Mouse (Mus musculus) splenic B cell, adult 2 months (primary cell): ENCODE data around the gene Mmadhc.

Experiments used
- DNase-seq: peaks from one replicate; pipeline ENCODE4 v3.0.0-alpha.2; 2011; ENCODE audit warnings: low read depth, low spot score
- H3K27me3 ChIP-seq: 2 replicates; pipeline ENCODE4 v1.6.1; 2012; ENCODE audit warnings: mild to moderate bottlenecking, low read length, moderate library complexity, mixed read lengths; ENCODE audit not compliant: control insufficient read depth, poor library complexity, insufficient read depth, severe bottlenecking
- H3K36me3 ChIP-seq: 2 replicates; pipeline ENCODE4 v1.6.1; 2012; ENCODE audit warnings: mild to moderate bottlenecking, low read length, moderate library complexity, mixed read lengths; ENCODE audit not compliant: control insufficient read depth, poor library complexity, insufficient read depth, severe bottlenecking

Gene Mmadhc

DNA sequence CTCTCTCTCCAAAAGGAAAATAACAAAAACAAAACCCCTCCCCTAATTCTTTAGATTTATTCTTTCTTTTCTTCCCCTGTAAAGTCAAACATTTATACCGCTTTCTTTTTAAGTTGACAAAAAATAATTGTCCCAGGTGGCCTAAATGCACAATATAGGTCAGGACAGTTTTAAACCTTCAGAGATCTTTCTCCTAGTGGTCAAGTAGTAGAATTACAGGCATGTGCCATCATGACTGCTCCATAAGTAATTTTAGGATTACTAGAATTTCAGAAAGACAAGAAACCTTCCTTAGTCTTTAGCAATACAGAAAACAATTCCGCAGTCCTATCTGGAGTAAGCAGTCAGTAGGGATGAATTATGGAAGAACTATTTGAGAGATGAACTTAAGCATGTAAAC, 5.8 kb downstream of the Mmadhc start:
- Histone ChIP-seq H3K27me3 (no peaks in the 10 kb centered on the region), H3K36me3 (peaks cover 11% of the 10 kb centered on the region)
- peak; percentile 30 for DNase-seq

DNA sequence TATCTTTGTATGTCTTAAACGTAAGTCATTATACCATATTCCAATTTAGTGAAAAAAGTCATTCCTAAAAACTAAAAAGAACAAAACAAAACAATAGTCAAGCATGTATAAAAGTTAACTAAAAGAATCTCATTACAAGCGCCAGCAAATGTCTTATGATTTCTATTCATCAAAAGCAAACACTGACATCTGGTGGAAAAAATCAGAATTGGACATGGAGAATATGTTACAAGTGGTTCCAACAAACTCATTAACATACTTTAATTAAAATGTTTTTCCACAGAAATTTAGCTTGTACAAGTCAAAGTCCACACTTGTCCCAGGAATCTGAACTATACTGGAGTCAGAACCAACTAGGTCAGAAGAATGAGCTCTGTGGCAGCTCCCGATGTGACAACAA, 11.8 kb downstream of the Mmadhc start:
- Histone ChIP-seq H3K36me3 (peaks cover 14% of the 10 kb centered on the region), H3K27me3 (no peaks in the 10 kb centered on the region)
- DNase-seq, result no peak

DNA sequence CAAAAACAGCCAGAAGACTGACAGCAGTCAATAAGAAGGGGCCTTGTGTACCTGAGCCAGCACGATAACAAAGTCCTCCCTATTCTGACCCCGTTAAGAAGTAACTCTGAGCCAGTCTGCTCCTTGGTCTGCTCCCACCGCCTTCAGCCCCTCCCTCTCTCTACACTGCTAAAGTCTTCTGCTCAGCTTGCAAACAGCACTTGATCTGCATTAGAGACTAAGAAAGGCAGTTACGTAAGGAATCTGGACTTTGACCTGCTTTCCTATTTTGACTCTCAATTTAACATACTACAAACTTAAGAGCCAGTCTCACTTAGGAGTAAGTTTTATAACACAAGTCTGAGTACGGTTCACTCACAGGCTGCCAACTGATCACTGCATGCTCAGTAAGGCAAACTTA, 12.6 kb downstream of the Mmadhc start:
- H3K27me3 ChIP-seq, result no peaks in the 10 kb centered on the region
- peaks cover 14% of the 10 kb centered on the region for H3K36me3 ChIP-seq
- DNase-seq, result no peak

DNA sequence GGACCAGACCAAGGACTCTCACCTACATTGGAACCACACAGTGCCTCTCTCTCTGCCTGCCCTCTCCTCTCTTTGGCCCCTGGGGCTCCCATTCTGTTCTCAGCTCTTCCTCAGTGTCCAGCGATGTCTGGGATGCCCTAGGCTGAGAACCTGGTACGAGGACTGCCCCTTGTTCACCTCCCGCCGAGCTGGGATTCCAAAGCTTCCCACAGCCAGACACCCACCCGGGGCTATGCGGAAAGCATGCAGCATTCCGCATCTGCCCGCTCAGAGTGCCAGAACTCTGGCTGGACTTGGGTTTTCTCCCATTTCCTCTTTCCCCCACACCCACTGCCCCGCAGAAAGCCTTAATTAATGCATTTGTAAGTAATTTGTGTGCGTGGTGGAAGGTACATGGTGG, 19.9 kb downstream of the Mmadhc start:
- H3K27me3 ChIP-seq, result no peaks in the 10 kb centered on the region
- H3K36me3 ChIP-seq, result 0 out of 2 replicates have a peak, but pooled peaks cover 2% of the 10 kb centered on the region
- no peak for DNase-seq

DNA sequence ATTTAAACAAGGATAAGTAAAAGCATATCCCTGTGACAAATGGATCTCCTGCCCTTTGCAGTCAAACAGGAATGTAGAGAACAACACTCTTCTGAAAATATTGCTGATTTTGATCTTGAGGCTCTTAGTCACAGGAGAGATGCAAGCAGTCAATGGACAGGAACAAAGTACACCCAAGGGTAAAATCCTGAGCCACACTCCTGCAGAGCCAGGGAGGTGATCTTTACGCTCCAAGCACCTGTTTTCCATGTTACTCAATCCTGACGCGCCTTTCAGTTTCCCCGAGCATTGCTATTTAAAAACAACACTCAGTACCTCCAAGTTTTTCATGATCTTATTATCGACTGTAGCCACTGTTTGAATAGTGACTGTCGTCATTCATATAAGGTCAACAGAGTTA, 23.2 kb downstream of the Mmadhc start:
- Histone ChIP-seq H3K36me3 (no peaks in the 10 kb centered on the region), H3K27me3 (no peaks in the 10 kb centered on the region)
- DNase-seq, result no peak

DNA sequence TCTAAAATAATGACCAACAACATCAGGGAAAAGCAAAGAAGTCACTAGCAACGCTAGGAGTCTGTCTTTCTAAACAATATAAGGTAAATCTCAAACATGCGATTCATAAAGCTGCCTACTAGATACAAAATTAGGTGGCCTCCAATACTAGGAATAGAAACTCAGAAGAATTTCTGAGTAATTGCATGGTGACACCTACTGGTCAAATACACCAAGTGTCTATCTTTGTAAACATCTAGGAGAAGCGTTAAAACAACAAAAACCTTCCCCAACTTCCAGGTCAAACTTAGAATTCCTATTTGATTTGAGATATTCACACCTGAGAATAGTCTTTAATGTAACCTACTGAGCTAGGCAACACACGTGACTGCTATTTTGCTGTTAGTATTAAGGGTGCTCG, 24.4 kb downstream of the Mmadhc start:
- DNase-seq, result peak; percentile 21
- no peaks in the 10 kb centered on the region for H3K27me3 ChIP-seq
- no peaks in the 10 kb centered on the region for H3K36me3 ChIP-seq

DNA sequence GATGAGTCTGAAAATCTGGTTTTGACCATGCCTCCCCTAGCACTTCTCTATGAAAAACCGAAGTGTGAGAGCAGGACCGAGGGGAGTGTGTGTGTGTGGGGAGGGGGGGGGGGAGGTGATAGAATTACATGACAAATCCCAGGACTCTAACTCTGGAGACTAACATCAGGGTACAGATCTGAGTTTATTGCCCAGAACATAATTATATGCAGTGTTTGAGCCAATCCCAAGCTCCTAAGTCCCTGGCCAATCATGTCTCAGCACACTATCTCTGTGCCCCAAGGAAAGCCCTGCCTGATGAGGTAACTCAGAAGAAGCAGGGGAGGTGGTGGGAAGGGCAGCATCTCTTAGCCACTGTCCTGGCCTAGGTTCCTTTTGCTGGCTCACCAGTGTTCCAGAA, 28.1 kb downstream of the Mmadhc start:
- DNase-seq, result no peak
- Histone ChIP-seq H3K27me3 (no peaks in the 10 kb centered on the region), H3K36me3 (no peaks in the 10 kb centered on the region)

DNA sequence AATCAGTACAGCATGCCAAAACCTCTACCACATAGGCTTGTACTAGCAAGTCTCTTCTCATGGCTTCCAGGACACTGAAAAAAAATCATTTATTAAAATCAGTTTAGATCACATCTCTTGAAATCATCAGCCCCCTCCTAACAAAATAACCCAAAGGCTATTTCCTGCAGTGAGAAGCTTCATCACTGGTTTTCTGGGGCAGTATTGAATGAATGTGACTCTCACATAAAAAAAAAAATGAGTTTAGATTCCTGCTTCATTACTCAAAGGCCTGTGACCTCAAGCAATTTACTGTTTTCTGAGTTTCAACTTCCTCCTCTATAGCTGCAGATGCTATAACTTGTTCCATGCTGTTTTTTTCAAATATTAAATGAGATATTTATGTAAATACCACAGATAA, 29.6 kb downstream of the Mmadhc start:
- H3K36me3 ChIP-seq, result no peaks in the 10 kb centered on the region
- H3K27me3 ChIP-seq, result no peaks in the 10 kb centered on the region
- DNase-seq, result no peak

DNA sequence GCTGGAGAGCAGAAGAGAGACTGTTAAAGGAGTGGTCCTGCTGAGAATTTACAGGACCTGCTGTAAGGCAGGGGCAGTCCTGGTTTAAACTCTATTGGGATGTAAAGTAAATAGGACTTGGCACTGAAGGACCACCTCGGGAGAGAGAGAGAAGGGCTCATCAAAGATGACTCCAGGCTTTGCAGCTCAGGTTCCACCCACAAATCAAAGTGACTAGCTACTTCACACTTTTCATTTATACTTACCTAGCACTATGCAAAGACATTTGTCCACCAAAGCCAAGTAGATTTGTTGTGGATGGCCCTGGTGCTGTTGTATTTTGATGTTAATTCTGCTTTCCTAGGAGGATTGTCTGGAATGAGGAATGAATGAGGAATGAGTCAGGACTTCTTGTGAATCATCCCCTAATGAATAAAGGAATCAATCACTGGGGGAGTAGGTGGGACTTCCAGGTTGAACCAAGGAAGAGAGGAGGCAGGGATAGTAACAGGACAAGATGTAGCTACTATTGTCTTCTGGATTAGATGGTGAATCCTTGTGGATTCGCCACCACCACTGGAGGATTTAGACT, 31.3 kb downstream of the Mmadhc start:
- no peak for DNase-seq
- Histone ChIP-seq H3K36me3 (no peaks in the 10 kb centered on the region), H3K27me3 (no peaks in the 10 kb centered on the region)

DNA sequence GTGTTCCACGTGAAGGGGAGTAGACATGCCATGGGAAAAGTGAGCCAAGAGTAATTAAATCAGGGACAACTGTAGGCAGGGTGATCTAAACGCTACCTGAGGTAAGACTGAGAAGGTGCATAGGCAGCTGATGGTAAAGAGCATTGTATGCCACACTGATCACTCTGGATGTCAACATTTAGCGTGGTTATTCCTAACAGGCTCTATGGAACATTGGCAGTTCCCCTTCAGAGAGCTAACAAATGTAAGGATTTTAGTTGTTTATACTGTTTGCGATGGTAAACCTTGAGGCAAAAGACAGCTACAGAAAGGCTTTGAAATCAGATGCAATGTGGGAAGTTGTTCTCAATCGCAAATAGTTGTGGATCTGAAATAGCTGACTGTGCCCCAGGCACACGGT, 32.5 kb downstream of the Mmadhc start:
- no peaks in the 10 kb centered on the region for H3K27me3 ChIP-seq
- no peak for DNase-seq
- H3K36me3 ChIP-seq, result no peaks in the 10 kb centered on the region

DNA sequence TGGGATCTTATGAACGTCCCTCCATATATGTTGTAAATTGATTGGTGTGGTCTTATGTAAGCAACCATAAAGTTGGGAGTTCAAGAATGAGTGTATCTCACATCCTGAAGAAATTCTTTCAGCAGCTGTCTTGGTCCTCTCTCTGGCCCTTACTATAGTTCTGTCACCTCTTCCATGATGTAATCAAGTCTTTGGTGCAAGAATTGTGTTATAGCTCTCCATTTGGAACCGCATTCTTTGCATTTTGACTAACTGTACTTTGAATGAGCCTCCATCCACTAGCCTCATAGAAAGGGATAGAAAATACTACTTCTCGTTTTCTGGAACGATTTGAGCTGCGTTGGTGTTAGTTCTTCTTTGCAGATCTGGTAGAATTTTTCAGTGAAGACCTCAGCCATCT, 41.6 kb downstream of the Mmadhc start:
- H3K36me3 ChIP-seq, result no peaks in the 10 kb centered on the region
- H3K27me3 ChIP-seq, result no peaks in the 10 kb centered on the region
- no peak for DNase-seq

DNA sequence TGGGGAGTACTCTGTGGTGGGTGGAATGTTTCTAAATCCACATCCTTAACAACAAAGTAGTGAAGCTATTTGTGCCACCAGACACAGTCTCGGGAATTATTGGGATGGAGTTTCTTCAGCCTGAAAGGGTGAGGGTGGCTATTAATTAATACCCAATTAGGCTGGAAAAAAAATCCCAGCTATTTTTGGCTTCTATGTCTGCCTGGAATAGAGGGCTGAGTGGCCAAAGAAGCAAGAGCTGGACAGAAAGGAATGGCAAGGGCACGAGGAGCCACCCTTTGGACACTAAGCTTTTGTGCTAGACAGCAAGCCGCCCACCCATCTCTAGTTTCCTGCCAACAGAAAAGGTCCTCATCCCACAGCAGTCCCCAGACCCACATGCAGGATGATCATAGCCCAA, 48.0 kb downstream of the Mmadhc start:
- no peak for DNase-seq
- no peaks in the 10 kb centered on the region for H3K27me3 ChIP-seq
- no peaks in the 10 kb centered on the region for H3K36me3 ChIP-seq

DNA sequence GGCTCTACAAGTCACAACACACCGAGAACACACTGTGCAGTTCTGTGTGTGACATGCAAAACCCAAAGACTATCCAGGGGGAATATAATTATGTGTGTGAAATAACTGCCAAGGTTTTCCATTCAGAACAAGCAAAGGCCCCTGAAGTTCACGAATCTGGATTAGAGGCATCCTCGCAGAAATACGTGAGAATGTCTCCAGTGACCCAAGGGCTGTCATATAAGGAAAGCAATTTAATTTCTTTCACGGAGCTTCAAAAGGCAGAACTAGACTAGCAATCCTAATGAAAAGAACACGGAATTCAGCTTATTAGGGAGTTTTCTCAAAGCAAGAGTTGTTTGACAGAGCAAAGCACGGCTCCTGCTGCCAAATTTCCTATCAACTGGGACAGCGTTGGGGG, 63.1 kb downstream of the Mmadhc start:
- no peak for DNase-seq
- H3K27me3 ChIP-seq, result no peaks in the 10 kb centered on the region
- H3K36me3 ChIP-seq, result no peaks in the 10 kb centered on the region
